Mouse (Mus musculus) MEL (cell line): ENCODE results near the gene H2-Q6.
"Not testable (repeated sequence)": the region's sequence is repeated elsewhere in the genome, so short reads cannot be mapped to it uniquely, and the experiment has no call there.

Experiments used
- CHD2 ChIP-seq: IDR thresholded peaks from 2 replicates; pipeline ENCODE4 v1.6.1; 2011; ENCODE audit warnings: low read length, improper control_type of control experiment
- CTCF ChIP-seq, 3 experiments: IDR thresholded peaks in 2 of 3; conservative IDR thresholded peaks in 1 of 3; 2 replicates each; pipeline ENCODE4 v1.5.1; 2011 to 2012; ENCODE audit warnings: low read length in 3 of 3, low read depth in 2 of 3, mild to moderate bottlenecking in 2 of 3, improper control_type of control experiment in 1 of 3, inconsistent platforms in 1 of 3, mixed read lengths in 1 of 3, moderate library complexity in 1 of 3; ENCODE audit not compliant: control insufficient read depth in 1 of 3, insufficient read depth in 1 of 3, poor library complexity in 1 of 3, severe bottlenecking in 1 of 3
- EP300 ChIP-seq, 2 experiments: IDR thresholded peaks; 2 replicates each; pipeline ENCODE4 v1.6.1; 2011; ENCODE audit warnings: improper control_type of control experiment in 2 of 2, low read length in 2 of 2, low read depth in 1 of 2, mild to moderate bottlenecking in 1 of 2
- GATA1 ChIP-seq: IDR thresholded peaks from 2 replicates; pipeline ENCODE4 v1.6.1; 2011; ENCODE audit warnings: low read depth, low read length, improper control_type of control experiment
- HCFC1 ChIP-seq: IDR thresholded peaks from 2 replicates; pipeline ENCODE4 v1.6.1; 2012; ENCODE audit warnings: low read depth, mild to moderate bottlenecking, inconsistent platforms, low read length, improper control_type of control experiment, moderate library complexity
- MAX ChIP-seq: IDR thresholded peaks from 2 replicates; pipeline ENCODE4 v1.6.1; 2011; ENCODE audit warnings: low read length, improper control_type of control experiment
- MYB ChIP-seq: IDR thresholded peaks from 2 replicates; pipeline ENCODE4 v1.6.1; 2011; ENCODE audit warnings: mild to moderate bottlenecking, low read depth, low read length, improper control_type of control experiment
- POLR2A ChIP-seq, 2 experiments: IDR thresholded peaks; 2 replicates each; pipeline ENCODE4 v1.6.1; 2011 to 2012; ENCODE audit warnings: low read length in 2 of 2, mild to moderate bottlenecking in 2 of 2, control low read depth in 1 of 2, improper control_type of control experiment in 1 of 2, low read depth in 1 of 2, moderate library complexity in 1 of 2; ENCODE audit not compliant: control insufficient read depth in 1 of 2, insufficient read depth in 1 of 2, poor library complexity in 1 of 2
- RAD21 ChIP-seq: IDR thresholded peaks from 2 replicates; pipeline ENCODE4 v1.6.1; 2011; ENCODE audit warnings: mild to moderate bottlenecking, low read depth, low read length, improper control_type of control experiment
- SMC3 ChIP-seq: IDR thresholded peaks from 2 replicates; pipeline ENCODE4 v1.6.1; 2011; ENCODE audit warnings: low read depth, low read length, improper control_type of control experiment
- TBP ChIP-seq: IDR thresholded peaks from 2 replicates; pipeline ENCODE4 v1.8.0; 2011; ENCODE audit warnings: low read depth, low read length, improper control_type of control experiment
- TCF12 ChIP-seq: IDR thresholded peaks from 2 replicates; pipeline ENCODE4 v1.6.1; 2014; ENCODE audit warnings: low read depth, mild to moderate bottlenecking, inconsistent platforms, low read length, improper control_type of control experiment, moderate library complexity
- ZNF384 ChIP-seq: IDR thresholded peaks from 2 replicates; pipeline ENCODE4 v1.6.1; 2012; ENCODE audit warnings: low read depth, mild to moderate bottlenecking, inconsistent platforms, low read length, improper control_type of control experiment

- TF ChIP-seq CTCF (IDR thresholded peaks at IDR 0.05 in 2 of 3, conservative IDR thresholded peaks at IDR 0.05 in 1 of 3; ENCODE audit: control insufficient read depth in 1 of 3, insufficient read depth in 1 of 3, low read depth in 2 of 3, low read length in 3 of 3, poor library complexity in 1 of 3, severe bottlenecking in 1 of 3); SMC3; RAD21; POLR2A (IDR thresholded peaks at IDR 0.05; ENCODE audit: control insufficient read depth in 1 of 2, insufficient read depth in 1 of 2, low read depth in 1 of 2, low read length in 2 of 2, poor library complexity in 1 of 2); MAX; TCF12; EP300 (IDR thresholded peaks at IDR 0.05; ENCODE audit: low read depth in 1 of 2, low read length in 2 of 2); HCFC1; MYB; GATA1; TBP; ZNF384; CHD2: not testable (repeated sequence)
Measured at GRCm38 (mm10) chr17:35439295-35439747, 14.7 kb downstream of the H2-Q6 start.
